Mouse (Mus musculus) layer of hippocampus, adult 11-12 months (tissue): ENCODE measurements around the gene Pacsin1.

ENCODE experiments used
- DNase-seq: peaks from one replicate; pipeline ENCODE4 v3.0.0; 2022; ENCODE audit warnings: low spot score

Pacsin1 gene

GRCm38 (mm10) chr17:27678924-27679813 is 23.9 kb downstream of the Pacsin1 start:
- DNase-seq = no peak

GRCm38 (mm10) chr17:27684886-27685549 is 29.7 kb downstream of the Pacsin1 start:
- peak; percentile 88 for DNase-seq

GRCm38 (mm10) chr17:27685550-27685913 is 30.2 kb downstream of the Pacsin1 start:
- DNase-seq = no peak

DNA sequence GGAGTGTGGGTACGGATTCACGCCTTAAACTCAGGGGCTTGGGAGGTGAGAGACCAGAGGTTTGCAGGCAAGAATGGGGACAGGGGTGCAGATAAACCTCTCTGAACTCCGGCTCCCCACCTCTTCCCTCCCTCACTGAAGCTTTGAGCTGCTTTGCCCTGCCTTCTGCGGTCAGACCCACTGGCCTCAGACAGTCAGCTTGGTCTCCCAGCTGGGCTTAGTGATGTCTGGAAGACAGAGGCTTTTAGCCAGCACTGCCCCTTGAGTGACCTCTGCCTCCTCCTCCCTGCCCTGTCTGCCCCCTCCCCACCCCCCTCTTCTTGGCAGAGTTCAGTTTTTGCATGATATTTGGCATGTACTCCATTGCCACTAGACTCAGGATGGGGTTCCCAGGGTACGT is 31.1 kb downstream of the Pacsin1 start:
- no peak for DNase-seq

GRCm38 (mm10) chr17:27690993-27691693 is 35.8 kb downstream of the Pacsin1 start:
- no peak for DNase-seq

DNA sequence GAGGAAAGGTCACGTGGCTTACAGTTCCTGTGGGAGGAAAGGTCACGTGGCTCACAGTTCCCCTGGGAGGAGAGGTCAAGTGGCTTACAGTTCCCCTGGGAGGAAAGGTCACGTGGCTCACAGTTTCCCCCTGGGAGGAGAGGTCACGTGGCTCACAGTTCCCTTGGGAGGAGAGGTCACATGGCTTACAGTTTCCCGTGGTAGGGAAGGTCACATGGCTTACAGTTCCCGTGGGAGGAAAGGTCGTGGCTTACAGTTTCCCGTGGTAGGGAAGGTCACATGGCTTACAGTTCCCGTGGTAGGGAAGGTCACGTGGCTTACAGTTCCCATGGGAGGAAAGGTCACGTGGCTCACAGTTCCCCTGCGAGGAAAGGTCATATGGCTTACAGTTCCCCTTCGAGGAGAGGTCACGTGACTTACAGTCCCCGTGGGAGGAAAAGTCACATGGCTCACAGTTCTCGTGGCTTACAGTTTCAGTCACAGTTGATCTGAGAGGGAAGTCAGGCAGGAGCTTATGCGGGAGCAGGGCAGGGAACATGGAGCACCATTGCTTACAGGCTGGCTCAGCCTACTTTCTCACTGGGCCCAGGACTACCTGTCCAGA is 44.4 kb downstream of the Pacsin1 start:
- no peak for DNase-seq

GRCm38 (mm10) chr17:27700812-27701211 is 45.5 kb downstream of the Pacsin1 start:
- DNase-seq = no peak

- DNase-seq = no peak
Observed at GRCm38 (mm10) chr17:27701856-27702255, 46.5 kb downstream of the Pacsin1 start.

GRCm38 (mm10) chr17:27702518-27702917 is 47.2 kb downstream of the Pacsin1 start:
- no peak for DNase-seq

- peak; percentile 71 for DNase-seq
Observed at GRCm38 (mm10) chr17:27703961-27704621, 48.8 kb downstream of the Pacsin1 start.

DNA sequence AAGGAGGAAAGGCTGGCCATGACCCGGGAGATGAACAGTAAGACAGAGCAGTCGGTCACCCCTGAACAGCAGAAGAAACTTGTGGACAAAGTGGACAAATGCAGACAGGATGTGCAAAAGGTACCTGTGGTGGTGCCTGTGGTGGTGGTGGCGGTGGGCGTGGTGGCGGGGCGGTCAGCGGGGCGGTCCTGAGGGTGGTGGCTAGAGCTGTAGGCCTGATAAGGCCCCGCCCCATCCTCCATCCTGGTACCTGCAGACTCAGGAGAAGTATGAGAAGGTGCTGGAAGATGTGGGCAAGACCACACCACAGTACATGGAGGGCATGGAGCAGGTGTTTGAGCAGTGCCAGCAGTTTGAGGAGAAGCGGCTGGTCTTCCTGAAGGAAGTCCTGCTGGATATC is 50.4 kb downstream of the Pacsin1 start:
- no peak for DNase-seq

DNA sequence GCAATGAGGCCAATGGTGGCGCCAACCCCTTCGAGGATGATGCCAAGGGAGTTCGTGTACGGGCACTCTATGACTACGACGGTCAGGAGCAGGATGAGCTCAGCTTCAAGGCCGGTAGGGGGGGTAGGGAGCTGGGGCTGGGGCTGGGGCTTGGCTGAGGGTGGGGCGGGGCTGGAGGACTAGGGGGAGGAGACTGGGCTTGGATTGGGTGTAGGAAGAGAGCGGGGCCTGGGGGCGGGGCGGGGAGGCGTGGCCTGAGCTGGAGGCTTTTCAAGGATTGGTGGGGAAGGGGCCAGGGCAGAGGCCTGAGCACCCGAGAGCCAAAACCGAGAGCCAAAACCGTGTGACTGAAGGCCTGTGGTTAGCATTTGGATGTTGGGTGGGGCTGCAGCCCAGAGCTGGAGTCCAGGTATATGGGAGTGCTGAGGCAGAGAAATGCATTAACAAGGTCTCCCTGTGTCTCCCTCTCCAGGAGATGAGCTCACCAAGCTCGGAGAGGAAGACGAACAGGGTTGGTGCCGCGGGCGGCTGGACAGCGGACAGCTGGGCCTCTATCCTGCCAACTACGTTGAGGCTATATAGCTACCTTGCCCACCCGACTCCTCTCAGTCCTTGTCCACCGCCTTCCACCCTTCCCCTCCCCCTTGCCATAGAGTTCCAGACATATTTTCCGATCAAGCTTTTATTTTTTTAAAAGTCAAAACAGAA is 52.8 kb downstream of the Pacsin1 start:
- peak; percentile 57 for DNase-seq

GRCm38 (mm10) chr17:27709650-27710049 is 54.3 kb downstream of the Pacsin1 start:
- no peak for DNase-seq

DNA sequence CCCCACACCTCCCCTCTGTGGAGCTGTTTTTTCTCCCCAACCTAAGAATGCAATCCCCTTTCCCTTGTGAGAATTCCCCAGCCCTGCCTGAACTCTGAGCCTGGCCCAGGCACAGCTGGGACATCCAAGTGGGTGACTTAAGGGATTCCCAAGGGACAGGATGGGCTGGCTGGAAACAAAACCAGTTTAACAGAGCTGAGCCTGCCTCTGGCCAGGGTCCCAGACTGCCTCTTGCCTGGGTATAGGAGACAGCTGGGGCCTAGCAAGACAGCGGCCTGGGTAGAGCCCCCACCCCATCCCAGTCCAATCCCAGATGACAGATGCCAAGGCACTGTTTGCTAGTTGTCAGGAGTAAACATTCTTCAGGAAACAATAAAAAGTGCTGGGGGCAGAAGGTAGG is 57.5 kb downstream of the Pacsin1 start:
- DNase-seq = no peak

DNA sequence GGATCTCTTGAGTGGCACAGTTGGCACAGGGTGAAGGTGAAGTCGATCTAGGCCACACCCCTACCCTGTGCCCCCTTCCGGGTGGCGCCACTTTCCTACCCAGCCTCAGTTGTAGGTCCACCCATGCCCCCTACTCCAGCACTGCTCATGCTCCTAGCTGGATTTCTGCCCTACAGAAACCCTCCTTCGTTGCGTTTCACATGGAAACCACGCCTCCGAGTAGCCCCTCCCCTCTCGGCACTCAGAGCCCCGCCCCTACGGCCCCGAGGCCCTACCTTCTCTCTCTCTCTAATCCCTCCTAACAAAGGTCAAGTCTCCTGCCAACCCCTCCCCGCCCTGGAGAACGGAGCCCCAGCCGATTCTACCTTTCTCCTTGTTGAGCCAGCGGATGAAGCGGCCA is 61.5 kb downstream of the Pacsin1 start:
- DNase-seq = no peak

DNA sequence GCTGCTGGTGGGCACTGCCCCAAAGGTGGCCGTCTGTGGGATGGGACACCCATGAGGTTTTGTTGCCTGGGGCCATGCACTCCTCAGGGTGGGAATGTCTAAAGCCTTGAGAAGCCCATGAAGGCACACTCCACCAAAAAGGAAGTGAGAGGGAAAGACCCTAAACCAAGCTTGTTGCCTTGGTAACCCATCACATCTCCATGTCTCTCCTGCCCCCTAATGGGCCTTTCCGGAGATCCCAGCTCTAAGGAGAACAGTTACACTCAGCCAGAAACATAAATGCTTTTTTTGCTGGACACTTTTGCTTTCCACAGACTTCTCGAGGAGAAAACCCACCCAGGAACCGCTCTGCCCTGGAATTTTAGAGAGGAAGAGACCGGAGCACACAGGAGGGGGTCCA is 62.9 kb downstream of the Pacsin1 start:
- no peak for DNase-seq

DNA sequence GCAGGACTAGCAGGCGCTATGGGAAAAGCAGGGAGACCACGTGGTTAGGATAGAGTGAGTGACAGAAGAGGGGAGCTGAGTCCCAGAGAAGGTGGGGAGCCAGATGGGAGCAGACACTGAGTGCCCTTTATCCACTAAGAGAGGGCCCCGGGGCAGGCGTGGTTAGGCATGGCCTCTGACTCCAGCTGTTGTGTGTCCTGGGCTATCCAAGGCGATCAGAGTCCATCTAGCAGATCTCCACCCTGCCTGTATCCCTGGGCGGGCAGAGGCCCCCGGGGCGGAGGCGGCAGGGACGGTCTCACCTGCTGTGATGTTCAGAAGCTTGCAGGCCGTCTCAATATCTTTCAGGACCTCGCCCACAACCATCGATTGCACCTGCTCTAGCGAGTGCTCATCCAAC is 64.4 kb downstream of the Pacsin1 start:
- no peak for DNase-seq

DNA sequence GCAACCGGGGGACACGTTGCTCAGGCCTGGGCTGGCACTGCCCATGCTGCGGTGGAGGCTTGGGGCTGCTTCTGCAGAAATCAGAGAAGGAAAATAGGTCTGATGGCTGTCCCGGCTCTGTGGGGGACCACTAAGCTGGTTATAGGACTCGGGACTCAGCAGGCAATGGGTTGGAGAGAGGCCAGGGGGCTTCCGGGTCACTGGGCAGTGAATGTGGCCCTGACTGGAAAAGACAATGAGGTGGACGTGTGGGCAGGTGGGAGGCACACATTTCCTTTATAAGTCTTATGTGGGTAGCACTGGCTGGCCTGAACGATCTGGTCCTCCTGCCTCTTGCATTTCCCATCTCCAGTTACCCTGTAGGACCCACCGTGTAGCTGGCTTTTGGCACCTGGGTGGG is 65.0 kb downstream of the Pacsin1 start:
- DNase-seq = no peak

DNA sequence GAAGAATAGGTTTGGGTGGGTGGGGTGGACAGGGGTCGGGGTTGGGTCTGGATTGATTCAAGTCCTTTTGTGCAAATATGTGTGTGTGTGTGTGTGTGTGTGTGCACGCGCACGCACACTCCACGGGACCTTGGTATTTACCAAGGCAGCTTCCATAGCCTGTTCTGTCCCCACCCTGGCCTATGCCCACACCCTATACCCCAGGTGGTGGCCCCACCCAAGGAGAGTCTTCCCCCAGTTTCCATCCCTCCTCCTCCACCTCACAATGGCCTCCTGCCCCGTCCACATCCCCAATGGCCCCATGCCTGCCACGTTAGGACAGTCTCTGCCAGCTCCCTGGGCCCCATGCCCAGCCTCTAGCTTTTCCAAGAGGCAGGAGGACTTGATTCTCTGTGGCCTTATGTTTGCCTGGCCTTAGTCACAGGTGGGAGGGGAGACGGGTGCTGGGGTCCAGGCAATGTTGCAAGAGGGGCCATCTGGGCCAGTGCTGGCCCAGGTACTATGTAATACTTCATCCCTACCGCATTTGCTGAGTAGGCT is 65.9 kb downstream of the Pacsin1 start:
- no peak for DNase-seq

DNA sequence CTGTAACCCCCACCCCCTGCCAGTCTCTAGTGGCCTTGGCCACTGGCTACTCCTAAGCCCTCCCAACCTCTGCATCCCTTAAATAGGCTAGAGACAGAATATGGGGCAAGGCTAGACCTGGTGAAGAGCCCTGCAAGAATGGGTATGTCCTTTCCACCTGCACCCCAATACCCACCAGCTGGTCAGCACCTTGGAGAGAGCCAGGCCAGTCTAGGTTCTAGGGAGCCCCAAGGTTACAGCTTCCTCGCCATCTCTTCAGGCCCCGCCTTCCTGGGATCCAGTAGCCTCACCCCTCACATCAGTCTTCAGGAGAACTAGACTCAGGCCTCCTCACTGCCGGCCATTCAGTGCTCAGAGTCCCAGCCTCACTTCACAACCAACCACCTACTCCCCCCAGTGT is 69.0 kb downstream of the Pacsin1 start:
- DNase-seq = no peak

DNA sequence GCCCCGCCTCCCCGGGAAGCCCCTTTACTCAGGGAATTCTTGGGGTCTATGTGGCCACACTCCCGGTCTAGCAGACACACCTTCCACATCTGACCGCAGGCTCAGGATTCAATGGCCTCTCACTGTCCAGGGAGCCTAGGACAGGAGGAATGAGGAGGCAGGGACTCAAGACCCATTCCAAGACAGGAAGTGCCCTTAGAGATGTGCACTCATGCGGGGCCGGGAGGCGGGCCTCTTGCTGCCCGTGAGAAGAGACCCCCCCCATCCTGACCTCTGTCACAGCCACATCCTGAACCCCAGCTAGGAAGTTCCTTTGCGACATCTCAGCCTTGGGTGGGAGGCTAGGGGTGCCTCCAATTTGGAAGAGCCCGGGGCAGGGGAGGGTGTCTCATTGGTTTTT is 69.7 kb downstream of the Pacsin1 start:
- no peak for DNase-seq
